Mouse (Mus musculus) heart, embryonic 10.5 days (tissue): ENCODE measurements around the gene Egfl8. TPM values are rescaled to one million over a fixed set of nuclear protein-coding genes. Genes with fewer than 3 reads are reported as not detected.
A peak's percentile ranks its signal among the peaks of the same experiment; 100 is the strongest.

Source experiments
- DNase-seq: peaks from one replicate; pipeline ENCODE4 v3.0.0-alpha.2; 2017; ENCODE audit warnings: low spot score
- H3K27ac ChIP-seq: fragments of 300-500 bp; sonication (generic); 2 replicates; pipeline ENCODE4 v1.5.1; 2016; ENCODE audit warnings: mild to moderate bottlenecking
- H3K27me3 ChIP-seq: fragments of 300-500 bp; sonication (generic); 2 replicates; pipeline ENCODE4 v1.6.1; 2016; ENCODE audit warnings: mild to moderate bottlenecking; ENCODE audit not compliant: poor library complexity, insufficient read depth, severe bottlenecking
- H3K36me3 ChIP-seq: fragments of 300-500 bp; sonication (generic); 2 replicates; pipeline ENCODE4 v1.6.1; 2016; ENCODE audit warnings: mild to moderate bottlenecking, moderate library complexity
- H3K4me1 ChIP-seq: fragments of 300-500 bp; sonication (generic); 2 replicates; pipeline ENCODE4 v1.6.1; 2016; ENCODE audit warnings: mild to moderate bottlenecking
- H3K4me3 ChIP-seq: fragments of 300-500 bp; sonication (generic); 2 replicates; pipeline ENCODE4 v1.5.1; 2016; ENCODE audit warnings: mild to moderate bottlenecking, moderate library complexity
- H3K9me3 ChIP-seq: fragments of 300-500 bp; sonication (generic); 2 replicates; pipeline ENCODE4 v1.6.1; 2016; ENCODE audit warnings: mild to moderate bottlenecking, moderate library complexity
- WGBS: fragments of 180-500 bp; shearing (Covaris S2); methylation state at CpG from one replicate; pipeline ENCODE4 v1.1.7; 2016; 5-methylcytosine and 5-hydroxymethylcytosine counted together
- polyA plus RNA-seq: library from polyadenylated mRNA; unstranded; fragments of >200 nt; fragmentation: Nextera tagmentation; extraction: Ambion mirVana; gene quantifications from 2 replicates; pipeline ENCODE4 v1.2.1, GENCODE M21; 2016

Egfl8 gene
- polyA plus RNA-seq, 1 experiment from 2014 or later = 1.7 TPM

- no peak overlapping the region for H3K4me3 ChIP-seq
- peaks cover 41% of the 10 kb centered on the region for H3K4me1 ChIP-seq
- peaks cover 22% of the 10 kb centered on the region for H3K27me3 ChIP-seq
- peaks cover 42% of the 10 kb centered on the region for H3K36me3 ChIP-seq
- no peak for DNase-seq
- 0 out of 2 replicates have a peak overlapping the region, but pooled peaks have one; percentile 0 for H3K27ac ChIP-seq
- H3K9me3 ChIP-seq = no peaks in the 10 kb centered on the region; the same call in 1 of the 2 replicates
- whole genome bisulfite sequencing = 53% methylated on average over 4 of the region's 4 CpGs
These were observed 39.8 kb upstream of the Egfl8 start for GRCm38 (mm10) chr17:34655581-34655991.

- Histone ChIP-seq H3K9me3 (no peaks in the 10 kb centered on the region; the same call in 1 of the 2 replicates), H3K4me3 (no peak overlapping the region), H3K4me1 (peaks cover 37% of the 10 kb centered on the region), H3K27ac (0 out of 2 replicates have a peak overlapping the region, but pooled peaks have one; percentile 0), H3K27me3 (peaks cover 18% of the 10 kb centered on the region), H3K36me3 (peaks cover 46% of the 10 kb centered on the region)
- WGBS = 73% methylated on average over 7 of the region's 7 CpGs
- DNase-seq = no peak
These were observed 39.4 kb upstream of the Egfl8 start for GRCm38 (mm10) chr17:34655160-34655559.

- no peak overlapping the region for H3K27ac ChIP-seq
- 95% methylated on average over 13 of the region's 13 CpGs for WGBS
- peaks cover 54% of the 10 kb centered on the region for H3K36me3 ChIP-seq
These were observed 38.6 kb upstream of the Egfl8 start for GRCm38 (mm10) chr17:34654392-34654791.

GRCm38 (mm10) chr17:34653746-34654285 lies 38.0 kb upstream of the Egfl8 start:
- WGBS = 68% methylated on average over 9 of the region's 9 CpGs
- DNase-seq = no peak
- Histone ChIP-seq H3K27me3 (peaks cover 4% of the 10 kb centered on the region; the same call in 1 of the 2 replicates), H3K36me3 (peaks cover 59% of the 10 kb centered on the region), H3K4me3 (no peak overlapping the region), H3K4me1 (peaks cover 28% of the 10 kb centered on the region), H3K27ac (no peak overlapping the region), H3K9me3 (no peaks in the 10 kb centered on the region; the same call in 1 of the 2 replicates)

More at GRCm38 (mm10) chr17:34654392-34654791, 38.6 kb upstream of the Egfl8 start:
- no peak for DNase-seq
- Histone ChIP-seq H3K27me3 (peaks cover 10% of the 10 kb centered on the region), H3K4me3 (no peak overlapping the region), H3K9me3 (no peaks in the 10 kb centered on the region; the same call in 1 of the 2 replicates), H3K4me1 (peaks cover 31% of the 10 kb centered on the region)

- Histone ChIP-seq H3K27me3 (no peaks in the 10 kb centered on the region; the same call in 1 of the 2 replicates), H3K36me3 (peaks cover 62% of the 10 kb centered on the region), H3K4me1 (peaks cover 34% of the 10 kb centered on the region), H3K27ac (no peak overlapping the region), H3K9me3 (no peaks in the 10 kb centered on the region; the same call in 1 of the 2 replicates), H3K4me3 (no peak overlapping the region)
- 86% methylated on average over 8 of the region's 8 CpGs for WGBS
- DNase-seq = no peak
These were observed 37.2 kb upstream of the Egfl8 start for GRCm38 (mm10) chr17:34652985-34653384.

GRCm38 (mm10) chr17:34652546-34652945 lies 36.8 kb upstream of the Egfl8 start:
- Histone ChIP-seq H3K4me1 (peaks cover 39% of the 10 kb centered on the region), H3K27me3 (no peaks in the 10 kb centered on the region; the same call in 1 of the 2 replicates), H3K4me3 (no peak overlapping the region), H3K27ac (no peak overlapping the region), H3K36me3 (peaks cover 62% of the 10 kb centered on the region), H3K9me3 (no peaks in the 10 kb centered on the region; the same call in 1 of the 2 replicates)
- DNase-seq = no peak
- WGBS = 87% methylated on average over 10 of the region's 10 CpGs

GRCm38 (mm10) chr17:34651507-34652221 lies 35.9 kb upstream of the Egfl8 start:
- no peaks in the 10 kb centered on the region; the same call in 1 of the 2 replicates for H3K27me3 ChIP-seq
- no peak for DNase-seq
- H3K4me1 ChIP-seq = peaks cover 37% of the 10 kb centered on the region
- no peak overlapping the region for H3K4me3 ChIP-seq
- H3K27ac ChIP-seq = no peak overlapping the region
- 54% methylated on average over 19 of the region's 19 CpGs for WGBS
- no peaks in the 10 kb centered on the region; the same call in 1 of the 2 replicates for H3K9me3 ChIP-seq
- H3K36me3 ChIP-seq = peaks cover 62% of the 10 kb centered on the region

GRCm38 (mm10) chr17:34650781-34651180 lies 35.0 kb upstream of the Egfl8 start:
- Histone ChIP-seq H3K27me3 (no peaks in the 10 kb centered on the region), H3K27ac (no peak overlapping the region), H3K9me3 (no peaks in the 10 kb centered on the region; the same call in 1 of the 2 replicates), H3K4me1 (peaks cover 36% of the 10 kb centered on the region), H3K36me3 (peaks cover 66% of the 10 kb centered on the region), H3K4me3 (no peak overlapping the region)
- no peak for DNase-seq
- 89% methylated on average over 14 of the region's 14 CpGs for WGBS

- 86% methylated on average over 18 of the region's 18 CpGs for WGBS
- DNase-seq = no peak
- Histone ChIP-seq H3K27ac (no peak overlapping the region), H3K9me3 (no peaks in the 10 kb centered on the region; the same call in 1 of the 2 replicates), H3K36me3 (peaks cover 63% of the 10 kb centered on the region), H3K4me1 (peaks cover 29% of the 10 kb centered on the region), H3K27me3 (no peaks in the 10 kb centered on the region), H3K4me3 (no peak overlapping the region)
These were observed 33.5 kb upstream of the Egfl8 start for GRCm38 (mm10) chr17:34649106-34649864.

- Histone ChIP-seq H3K27ac (no peak overlapping the region), H3K9me3 (no peaks in the 10 kb centered on the region; the same call in 1 of the 2 replicates), H3K27me3 (no peaks in the 10 kb centered on the region), H3K4me3 (peak overlapping the region; percentile 99), H3K4me1 (peaks cover 28% of the 10 kb centered on the region), H3K36me3 (peaks cover 54% of the 10 kb centered on the region)
- no peak for DNase-seq
- 83% methylated on average over 16 of the region's 16 CpGs for WGBS
These were observed 32.5 kb upstream of the Egfl8 start for GRCm38 (mm10) chr17:34648141-34648890.

GRCm38 (mm10) chr17:34646906-34647787 lies 31.4 kb upstream of the Egfl8 start, which contains the start of gene Atf6b:
Gene Atf6b, plus strand, starts transcription at chr17:34647146.
- Histone ChIP-seq H3K4me3 (peak within 1 kb of the TSS; percentile 99), H3K9me3 (no peaks in the 10 kb centered on the region; the same call in 1 of the 2 replicates), H3K4me1 (peaks cover 28% of the 10 kb centered on the region), H3K27ac (peak within 1 kb of the TSS; percentile 92), H3K36me3 (peaks cover 42% of the 10 kb centered on the region), H3K27me3 (no peaks in the 10 kb centered on the region)
- 2% methylated on average over 59 of the region's 66 CpGs for WGBS
- DNase-seq = peak; percentile 99
